ENCODE assay signal across 8 mouse cellular contexts in genomic region chr7:24254633-24255474, GRCm38 (mm10). TPM values are rescaled to one million over a fixed set of nuclear protein-coding genes. Genes with fewer than 3 reads are reported as not detected.
DNase-seq lines count a peak whose midpoint lies in the region; ATAC-seq lines count a peak whose summit lies in the region.

Zfp108 (plus strand) TSS chr7:24254794.

- H3K27ac ChIP-seq in hindbrain, embryonic 10.5 days = peak within 1 kb of the TSS; percentile 77
- H3K27ac ChIP-seq in lung, embryonic 15.5 days = no peak within 1 kb of the TSS

- peak; percentile 79 for DNase-seq in Muller cell, postnatal 12 days (ENCODE audit: inconsistent ontology term)
- DNase-seq in cerebellum, adult 8-10 months = peak; percentile 83
- peak; percentile 92 to 94 for DNase-seq in frontal cortex, adult 2 months (ENCODE audit: extremely low spot score in 1 of 2, low spot score in 1 of 2)
- peak; percentile 78 for DNase-seq in hindbrain, embryonic 10.5 days (ENCODE audit: low spot score)
- peak; percentile 79 for DNase-seq in layer of hippocampus, adult 9-10 months (ENCODE audit: low spot score)
- peak; percentile 38 for DNase-seq in ovary, postnatal 10 days (ENCODE audit: low spot score)
- peak; percentile 41 to 50 for DNase-seq in thymus, postnatal 36 days

- no peaks in the 10 kb centered on the region for H3K27me3 ChIP-seq in hindbrain, embryonic 10.5 days (ENCODE audit: insufficient read depth, poor library complexity, severe bottlenecking)
- H3K27me3 ChIP-seq in lung, embryonic 15.5 days = no peaks in the 10 kb centered on the region

- H3K4me1 ChIP-seq in hindbrain, embryonic 10.5 days (replicated peaks) = peaks cover 9% of the 10 kb centered on the region
- H3K4me1 ChIP-seq in lung, embryonic 15.5 days = peaks cover 4% of the 10 kb centered on the region

- H3K36me3 ChIP-seq in hindbrain, embryonic 10.5 days = peaks cover 4% of the 10 kb centered on the region; the same call in 1 of the 2 replicates
- peaks cover 2% of the 10 kb centered on the region; the same call in 1 of the 2 replicates for H3K36me3 ChIP-seq in lung, embryonic 15.5 days

- peak within 1 kb of the TSS; percentile 58 for H3K4me3 ChIP-seq in hindbrain, embryonic 10.5 days
- peak within 1 kb of the TSS; percentile 56 for H3K4me3 ChIP-seq in lung, embryonic 15.5 days

- peak within 1 kb of the TSS; percentile 56 for H3K9ac ChIP-seq in lung, embryonic 15.5 days

- H3K4me2 ChIP-seq in lung, embryonic 15.5 days = peak within 1 kb of the TSS; percentile 72

- ATAC-seq in lung, embryonic 15.5 days (ENCODE audit: borderline replicate concordance, extremely low read depth, low FRiP score, low TSS enrichment) = peak; percentile 85

- no peaks in the 10 kb centered on the region for H3K9me3 ChIP-seq in hindbrain, embryonic 10.5 days
- no peaks in the 10 kb centered on the region for H3K9me3 ChIP-seq in lung, embryonic 15.5 days

- WGBS in hindbrain, embryonic 10.5 days = 22% methylated on average over 21 of the region's 21 CpGs
- 17% methylated on average over 21 of the region's 21 CpGs for WGBS in lung, embryonic 15.5 days

RNA-seq across cellular contexts. Expression of gene Zfp108, which starts in this region (rescaled TPM):
- 4.7 and 5.7 TPM in 2 replicates for polyA plus RNA-seq in frontal cortex, adult 2 months (2012; rRNA removed)
- polyA plus RNA-seq in hindbrain, embryonic 10.5 days (2016; fragmentation: Nextera tagmentation; extraction: Ambion mirVana) = 2.3 and 2.6 TPM in 2 replicates
- polyA plus RNA-seq in lung, embryonic 15.5 days (2015; fragmentation: Nextera tagmentation; extraction: Ambion mirVana) = 3.8 and 3.9 TPM in 2 replicates

Comparison
In these comparisons a context has a peak if more than half of its experiments do, and no peak if none do; other contexts are left out.
1. DNase-seq: peak in every context shown above with its lines; median percentile 93 in frontal cortex, adult 2 months; 83 in cerebellum, adult 8-10 months; 79 in Muller cell, postnatal 12 days; 79 in layer of hippocampus, adult 9-10 months; 78 in hindbrain, embryonic 10.5 days; 46 in thymus, postnatal 36 days; 38 in ovary, postnatal 10 days.